Mouse (Mus musculus): Measurements from ENCODE around the gene Lrrc8d. TPM values are rescaled to one million over a fixed set of nuclear protein-coding genes. Genes with fewer than 3 reads are reported as not detected.

Gene Lrrc8d
- polyA plus RNA-seq, 1 experiment from 2014 or later = 22.2 TPM

Other genes with a start within 250 kb of the Lrrc8d start
- 10.8 and 12.6 TPM in 2 replicates for gene Lrrc8c, start 180.6 kb upstream of the Lrrc8d start, polyA plus RNA-seq (2016; fragmentation: Nextera tagmentation; extraction: Ambion mirVana)
- 53.4 and 56.2 TPM in 2 replicates for gene Zfp326, start 176.6 kb downstream of the Lrrc8d start, polyA plus RNA-seq (2016; fragmentation: Nextera tagmentation; extraction: Ambion mirVana)